Mouse (Mus musculus): ENCODE data around the gene Dab1.

Dab1 gene

GRCm38 (mm10) chr4:104670741-104671140 lies 1051.6 kb downstream of the Dab1 start:
- no peak for DNase-seq (ENCODE audit: low spot score)

- no peak for DNase-seq (ENCODE audit: low spot score)
Observed at GRCm38 (mm10) chr4:104673317-104673716, 1054.2 kb downstream of the Dab1 start.

- DNase-seq (ENCODE audit: low spot score) = no peak
Observed at GRCm38 (mm10) chr4:104674706-104675105, 1055.5 kb downstream of the Dab1 start.

- DNase-seq (ENCODE audit: low spot score) = no peak
Observed at GRCm38 (mm10) chr4:104678234-104678633, 1059.1 kb downstream of the Dab1 start.

GRCm38 (mm10) chr4:104680475-104680874 lies 1061.3 kb downstream of the Dab1 start:
- DNase-seq (ENCODE audit: low spot score) = no peak

- DNase-seq (ENCODE audit: low spot score) = no peak
Observed at GRCm38 (mm10) chr4:104686137-104686809, 1067.1 kb downstream of the Dab1 start.

GRCm38 (mm10) chr4:104689047-104689446 lies 1069.9 kb downstream of the Dab1 start:
- DNase-seq (ENCODE audit: low spot score) = no peak

GRCm38 (mm10) chr4:104691026-104691425 lies 1071.9 kb downstream of the Dab1 start:
- DNase-seq (ENCODE audit: low spot score) = no peak

GRCm38 (mm10) chr4:104694188-104694587 lies 1075.0 kb downstream of the Dab1 start:
- no peak for DNase-seq (ENCODE audit: low spot score)

- DNase-seq (ENCODE audit: low spot score) = no peak
Observed at GRCm38 (mm10) chr4:104696522-104696921, 1077.4 kb downstream of the Dab1 start.

- no peak for DNase-seq (ENCODE audit: low spot score)
Observed at GRCm38 (mm10) chr4:104697703-104698102, 1078.5 kb downstream of the Dab1 start.

GRCm38 (mm10) chr4:104705664-104706645 lies 1086.8 kb downstream of the Dab1 start:
- no peak for DNase-seq (ENCODE audit: low spot score)

- DNase-seq (ENCODE audit: low spot score) = no peak
Observed at GRCm38 (mm10) chr4:104712338-104713083, 1093.4 kb downstream of the Dab1 start.

- DNase-seq (ENCODE audit: low spot score) = no peak
Observed at GRCm38 (mm10) chr4:104714925-104715519, 1095.9 kb downstream of the Dab1 start.

- no peak for DNase-seq (ENCODE audit: low spot score)
Observed at GRCm38 (mm10) chr4:104715857-104716256, 1096.7 kb downstream of the Dab1 start.

- no peak for DNase-seq (ENCODE audit: low spot score)
Observed at GRCm38 (mm10) chr4:104716506-104716905, 1097.3 kb downstream of the Dab1 start.

GRCm38 (mm10) chr4:104718973-104719795 lies 1100.0 kb downstream of the Dab1 start:
- peak; percentile 47 for DNase-seq (ENCODE audit: low spot score)

GRCm38 (mm10) chr4:104723527-104724045 lies 1104.4 kb downstream of the Dab1 start:
- DNase-seq (ENCODE audit: low spot score) = peak; percentile 28

- DNase-seq (ENCODE audit: low spot score) = no peak
Observed at GRCm38 (mm10) chr4:104724258-104724657, 1105.1 kb downstream of the Dab1 start.

GRCm38 (mm10) chr4:104725673-104726072 lies 1106.5 kb downstream of the Dab1 start:
- DNase-seq (ENCODE audit: low spot score) = no peak

- no peak for DNase-seq (ENCODE audit: low spot score)
Observed at GRCm38 (mm10) chr4:104729185-104729584, 1110.0 kb downstream of the Dab1 start.
